Mouse (Mus musculus) E14TG2a.4 (cell line): ENCODE data around the gene Prss22.

Experiments used
- H3K27me3 ChIP-seq: 2 replicates; pipeline ENCODE4 v1.6.1; 2014; ENCODE audit warnings: low read length, control low read depth; ENCODE audit not compliant: insufficient read depth
- H3K36me3 ChIP-seq: 2 replicates; pipeline ENCODE4 v1.6.1; 2014; ENCODE audit warnings: low read length, control low read depth; ENCODE audit not compliant: insufficient read depth
- H3K4me1 ChIP-seq: replicated peaks from 2 replicates; pipeline ENCODE4 v1.6.1; 2014; ENCODE audit warnings: low read depth, low read length, control low read depth
- H3K4me3 ChIP-seq: replicated peaks from 2 replicates; pipeline ENCODE4 v1.5.1; 2014; ENCODE audit warnings: mild to moderate bottlenecking, low read length
- H3K9me3 ChIP-seq: 2 replicates; pipeline ENCODE4 v1.6.1; 2014; ENCODE audit warnings: low read length, control low read depth
- CTCF ChIP-seq: conservative IDR thresholded peaks from 2 replicates; pipeline ENCODE4 v1.5.1; 2014; ENCODE audit warnings: low read length
- NANOG ChIP-seq: IDR thresholded peaks from 2 replicates; pipeline ENCODE4 v1.6.1; 2014; ENCODE audit warnings: borderline replicate concordance, low read length, mixed read lengths
- POU5F1 ChIP-seq: IDR thresholded peaks from 2 replicates; pipeline ENCODE4 v1.6.1; 2014; ENCODE audit warnings: low read length, borderline replicate concordance

Gene Prss22

GRCm38 (mm10) chr17:23997901-23998300, at the start of gene Prss22:
Prss22 (minus strand) TSS chr17:23998100.
- Histone ChIP-seq H3K27me3 (peaks cover 21% of the 10 kb centered on the region), H3K4me3 (no peak within 1 kb of the TSS), H3K9me3 (0 out of 2 replicates have a peak, but pooled peaks cover 3% of the 10 kb centered on the region), H3K36me3 (no peaks in the 10 kb centered on the region), H3K4me1 (peaks cover 33% of the 10 kb centered on the region)
- TF ChIP-seq POU5F1 (no peak), NANOG (no peak)

DNA sequence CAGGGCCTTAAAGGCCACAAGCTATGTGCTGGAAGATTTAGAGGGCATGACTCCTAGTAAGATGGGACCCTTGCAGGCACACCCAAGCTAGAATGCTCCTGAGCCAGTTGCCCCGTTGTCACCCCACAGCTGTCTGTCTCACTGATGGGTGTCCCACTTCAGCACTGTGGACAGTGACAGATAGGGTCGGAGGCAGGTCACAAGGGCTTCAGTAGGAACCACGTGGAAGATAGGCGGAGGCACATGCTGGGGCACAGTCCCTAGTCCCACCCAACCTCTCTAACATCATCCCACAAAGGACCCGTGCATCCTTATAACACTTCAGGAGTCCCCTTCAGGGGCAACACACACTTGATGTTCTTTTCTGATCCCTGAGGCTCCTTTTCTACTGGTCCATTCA, 48.1 kb upstream of the Prss22 start:
- Histone ChIP-seq H3K36me3 (peaks cover 42% of the 10 kb centered on the region), H3K4me1 (peaks cover 49% of the 10 kb centered on the region), H3K4me3 (no peak overlapping the region), H3K27me3 (no peaks in the 10 kb centered on the region), H3K9me3 (no peaks in the 10 kb centered on the region)
- TF ChIP-seq POU5F1, result no peak
- TF ChIP-seq NANOG, result no peak
- TF ChIP-seq CTCF, result no peak

GRCm38 (mm10) chr17:24045608-24046007, 47.7 kb upstream of the Prss22 start:
- TF ChIP-seq CTCF (no peak), NANOG (no peak), POU5F1 (no peak)
- H3K36me3 ChIP-seq, result peaks cover 38% of the 10 kb centered on the region
- H3K4me3 ChIP-seq, result no peak overlapping the region
- no peaks in the 10 kb centered on the region for H3K27me3 ChIP-seq
- peaks cover 49% of the 10 kb centered on the region for H3K4me1 ChIP-seq
- H3K9me3 ChIP-seq, result no peaks in the 10 kb centered on the region

DNA sequence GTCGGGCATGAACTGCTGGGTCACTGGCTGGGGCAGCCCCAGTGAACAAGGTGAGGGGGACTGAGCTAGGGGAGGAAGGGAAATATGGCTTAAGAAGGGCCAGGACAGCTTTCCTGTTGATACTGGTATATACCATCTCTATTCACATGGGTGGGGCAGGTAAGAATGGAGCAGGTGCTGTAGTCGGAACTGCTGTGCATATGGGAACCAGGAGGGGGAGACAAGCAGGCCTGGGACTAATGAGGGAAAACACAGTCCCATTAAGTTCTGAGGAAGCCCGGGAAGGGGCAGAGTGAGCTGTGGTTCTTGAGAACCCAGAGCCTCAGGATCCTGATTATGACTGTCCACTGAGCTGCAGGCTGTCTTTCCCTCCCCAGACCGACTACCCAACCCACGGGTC, 46.6 kb upstream of the Prss22 start:
- Histone ChIP-seq H3K4me1 (peaks cover 49% of the 10 kb centered on the region), H3K36me3 (peaks cover 31% of the 10 kb centered on the region), H3K4me3 (no peak overlapping the region), H3K27me3 (no peaks in the 10 kb centered on the region), H3K9me3 (no peaks in the 10 kb centered on the region)
- TF ChIP-seq POU5F1 (no peak), CTCF (peak; percentile 47)

- Histone ChIP-seq H3K4me3 (peak within 1 kb of the TSS; percentile 35; the same call in 1 of the 2 replicates), H3K9me3 (no peaks in the 10 kb centered on the region), H3K27me3 (no peaks in the 10 kb centered on the region), H3K4me1 (peaks cover 36% of the 10 kb centered on the region), H3K36me3 (no peaks in the 10 kb centered on the region)
- no peak for TF ChIP-seq NANOG
Observed at GRCm38 (mm10) chr17:24037844-24038243, 39.9 kb upstream of the Prss22 start, which contains the start of gene Prss27. Prss27 (plus strand) TSS chr17:24038144.

DNA sequence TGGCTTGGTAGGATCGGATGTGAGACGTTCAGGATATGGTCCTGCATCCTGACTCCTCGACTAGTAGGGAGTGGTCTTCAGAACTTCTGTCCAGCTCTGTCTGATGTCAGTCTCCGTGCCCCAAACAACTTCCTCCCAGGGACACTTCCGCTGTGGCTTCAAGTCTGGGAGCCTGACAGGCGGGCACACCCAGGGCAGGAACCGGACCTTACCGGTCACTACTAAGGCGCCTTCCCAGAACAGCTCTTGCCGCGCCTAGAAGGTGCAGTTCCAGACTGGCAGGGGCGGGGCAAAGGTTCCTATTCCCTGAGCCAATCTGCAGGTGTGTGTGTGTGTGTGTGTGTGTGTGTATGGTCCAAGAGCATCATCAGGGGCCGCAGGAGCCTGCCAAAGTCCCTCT, 39.5 kb upstream of the Prss22 start:
- peak overlapping the region; percentile 35; the same call in 1 of the 2 replicates for H3K4me3 ChIP-seq
- TF ChIP-seq CTCF (no peak), NANOG (no peak), POU5F1 (no peak)
- no peaks in the 10 kb centered on the region for H3K36me3 ChIP-seq
- H3K4me1 ChIP-seq, result peaks cover 39% of the 10 kb centered on the region
- H3K27me3 ChIP-seq, result no peaks in the 10 kb centered on the region
- H3K9me3 ChIP-seq, result no peaks in the 10 kb centered on the region

DNA sequence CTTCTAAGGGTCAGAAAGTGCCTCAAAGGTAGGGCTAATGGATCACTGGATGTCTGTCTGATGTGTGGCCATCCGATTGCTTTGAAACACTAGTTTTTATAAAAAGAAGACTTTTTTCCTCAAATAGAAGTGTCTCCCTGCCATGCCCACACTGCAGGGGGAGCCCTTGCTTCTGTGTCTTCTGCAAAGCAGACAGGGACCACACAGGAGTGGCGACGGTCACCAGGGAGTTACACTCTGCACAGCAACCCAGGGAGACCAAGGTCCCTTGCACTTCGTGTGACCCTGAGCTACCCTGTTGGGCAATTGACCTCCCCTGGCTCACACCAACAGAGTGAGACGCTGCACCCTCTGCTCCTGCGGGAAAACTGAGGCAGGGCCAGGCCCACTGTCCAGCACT, 39.1 kb upstream of the Prss22 start:
- Histone ChIP-seq H3K4me1 (peaks cover 43% of the 10 kb centered on the region), H3K9me3 (no peaks in the 10 kb centered on the region), H3K36me3 (no peaks in the 10 kb centered on the region), H3K27me3 (no peaks in the 10 kb centered on the region), H3K4me3 (peak overlapping the region; percentile 35; the same call in 1 of the 2 replicates)
- TF ChIP-seq NANOG, result no peak
- no peak for TF ChIP-seq CTCF
- no peak for TF ChIP-seq POU5F1

- H3K4me1 ChIP-seq, result peaks cover 49% of the 10 kb centered on the region
- TF ChIP-seq NANOG, result no peak
- TF ChIP-seq CTCF, result no peak
- no peak for TF ChIP-seq POU5F1
- H3K36me3 ChIP-seq, result no peaks in the 10 kb centered on the region
- no peaks in the 10 kb centered on the region for H3K27me3 ChIP-seq
- no peak overlapping the region for H3K4me3 ChIP-seq
- no peaks in the 10 kb centered on the region for H3K9me3 ChIP-seq
Observed at GRCm38 (mm10) chr17:24035087-24035486, 37.2 kb upstream of the Prss22 start.

GRCm38 (mm10) chr17:24030551-24030950, 32.7 kb upstream of the Prss22 start:
- TF ChIP-seq CTCF (no peak), POU5F1 (no peak), NANOG (no peak)
- Histone ChIP-seq H3K4me1 (peaks cover 44% of the 10 kb centered on the region), H3K4me3 (peak overlapping the region; percentile 63), H3K9me3 (no peaks in the 10 kb centered on the region), H3K36me3 (no peaks in the 10 kb centered on the region), H3K27me3 (no peaks in the 10 kb centered on the region)

GRCm38 (mm10) chr17:24029477-24029876, 31.6 kb upstream of the Prss22 start:
- H3K4me1 ChIP-seq, result peaks cover 48% of the 10 kb centered on the region
- TF ChIP-seq NANOG, result no peak
- TF ChIP-seq POU5F1, result no peak
- no peak for TF ChIP-seq CTCF
- H3K36me3 ChIP-seq, result 0 out of 2 replicates have a peak, but pooled peaks cover 3% of the 10 kb centered on the region
- H3K4me3 ChIP-seq, result peak overlapping the region; percentile 63
- no peaks in the 10 kb centered on the region for H3K27me3 ChIP-seq
- H3K9me3 ChIP-seq, result no peaks in the 10 kb centered on the region
